Mouse (Mus musculus) liver, postnatal 0 days (tissue): ENCODE data around the gene 2010109A12Rik. TPM values are rescaled to one million over a fixed set of nuclear protein-coding genes. Genes with fewer than 3 reads are reported as not detected.

Experiments
- ATAC-seq: fragments of 200-750 bp; cut with Nextera tagmentation; 2 replicates; pipeline ENCODE4 v1.8.0; 2017; ENCODE audit warnings: mild to moderate bottlenecking, moderate library complexity
- DNase-seq: peaks from one replicate; pipeline ENCODE4 v3.0.0-alpha.2; 2016
- H3K27ac ChIP-seq: fragments of 300-500 bp; sonication (generic); 2 replicates; pipeline ENCODE4 v1.5.1; 2014; ENCODE audit warnings: antibody characterized with exemption, moderate library complexity, mild to moderate bottlenecking, low read depth
- H3K27me3 ChIP-seq: fragments of 300-500 bp; sonication (generic); 2 replicates; pipeline ENCODE4 v1.6.1; 2014; ENCODE audit warnings: low read length, control low read depth, mixed read lengths; ENCODE audit not compliant: insufficient read depth
- H3K36me3 ChIP-seq: fragments of 300-500 bp; sonication (generic); replicated peaks from 2 replicates; pipeline ENCODE4 v1.6.1; 2014; ENCODE audit warnings: mild to moderate bottlenecking, control low read depth, low read length, moderate library complexity, mixed read lengths; ENCODE audit not compliant: insufficient read depth
- H3K4me1 ChIP-seq: fragments of 300-500 bp; sonication (generic); 2 replicates; pipeline ENCODE4 v1.6.1; 2014; ENCODE audit warnings: antibody characterized with exemption, mild to moderate bottlenecking, control low read depth; ENCODE audit not compliant: insufficient read depth
- H3K4me2 ChIP-seq: fragments of 300-500 bp; sonication (generic); 2 replicates; pipeline ENCODE4 v1.6.1; 2014; ENCODE audit warnings: low read depth, mild to moderate bottlenecking, low read length, moderate library complexity, mixed read lengths
- H3K4me3 ChIP-seq: fragments of 300-500 bp; sonication (generic); 2 replicates; pipeline ENCODE4 v1.5.1; 2014; ENCODE audit warnings: low read depth, low read length
- H3K9ac ChIP-seq: fragments of 300-500 bp; sonication (generic); replicated peaks from 2 replicates; pipeline ENCODE4 v1.6.1; 2014; ENCODE audit warnings: mild to moderate bottlenecking, moderate library complexity
- H3K9me3 ChIP-seq: fragments of 300-500 bp; sonication (generic); 2 replicates; pipeline ENCODE4 v1.6.1; 2016; ENCODE audit warnings: mild to moderate bottlenecking, control low read depth, low read length, mixed read lengths
- CTCF ChIP-seq: sonication (generic); IDR thresholded peaks from 2 replicates; pipeline ENCODE4 v1.5.1; 2016; ENCODE audit warnings: antibody characterized with exemption, low read depth
- EP300 ChIP-seq: IDR thresholded peaks from 2 replicates; pipeline ENCODE4 v1.6.1; 2016; ENCODE audit warnings: antibody characterized with exemption, low read depth, mild to moderate bottlenecking
- WGBS: fragments of 180-500 bp; shearing (Covaris S2); extraction: QIAGEN DNeasy Blood & Tissue Kit; methylation state at CpG from one replicate; pipeline ENCODE4 v1.1.7; 2014; ENCODE audit not compliant: insufficient replicate concordance; 5-methylcytosine and 5-hydroxymethylcytosine counted together
- polyA plus RNA-seq: library from polyadenylated mRNA; unstranded; fragments of >200 nt; fragmentation: Nextera tagmentation; extraction: Ambion mirVana; gene quantifications from 2 replicates; pipeline ENCODE4 v1.2.1, GENCODE M21; 2015

2010109A12Rik gene
- polyA plus RNA-seq, 1 experiment from 2014 or later, result 2.0 TPM

- Histone ChIP-seq H3K27ac (no peak overlapping the region), H3K4me3 (no peak overlapping the region), H3K9ac (no peak overlapping the region), H3K4me2 (no peak overlapping the region), H3K36me3 (no peaks in the 10 kb centered on the region), H3K27me3 (no peaks in the 10 kb centered on the region), H3K9me3 (no peaks in the 10 kb centered on the region), H3K4me1 (no peaks in the 10 kb centered on the region)
- TF ChIP-seq EP300, result no peak
- TF ChIP-seq CTCF, result no peak
- 65% methylated on average over 3 of the region's 3 CpGs for WGBS
- DNase-seq, result no peak
- ATAC-seq, result no peak
Observed at GRCm38 (mm10) chr5:93221661-93222060, 15.3 kb downstream of the 2010109A12Rik start.

GRCm38 (mm10) chr5:93224549-93224948 lies 18.2 kb downstream of the 2010109A12Rik start:
- Histone ChIP-seq H3K9me3 (no peaks in the 10 kb centered on the region), H3K4me2 (no peak overlapping the region), H3K9ac (no peak overlapping the region), H3K4me3 (no peak overlapping the region), H3K4me1 (peaks cover 7% of the 10 kb centered on the region; the same call in 1 of the 2 replicates), H3K27ac (no peak overlapping the region), H3K27me3 (no peaks in the 10 kb centered on the region), H3K36me3 (no peaks in the 10 kb centered on the region)
- DNase-seq, result no peak
- no peak for TF ChIP-seq EP300
- TF ChIP-seq CTCF, result no peak
- 75% methylated on average over 2 of the region's 2 CpGs for WGBS
- ATAC-seq, result no peak

GRCm38 (mm10) chr5:93227157-93227556 lies 20.8 kb downstream of the 2010109A12Rik start:
- TF ChIP-seq CTCF, result no peak
- TF ChIP-seq EP300, result no peak
- H3K9me3 ChIP-seq, result no peaks in the 10 kb centered on the region
- H3K27me3 ChIP-seq, result no peaks in the 10 kb centered on the region
- no peak for ATAC-seq
- H3K9ac ChIP-seq, result no peak overlapping the region
- no peaks in the 10 kb centered on the region for H3K36me3 ChIP-seq
- no peak overlapping the region for H3K27ac ChIP-seq
- WGBS, result 72% methylated on average over 3 of the region's 3 CpGs
- H3K4me1 ChIP-seq, result peaks cover 7% of the 10 kb centered on the region; the same call in 1 of the 2 replicates
- DNase-seq, result no peak
- no peak overlapping the region; the same call in 1 of the 2 replicates for H3K4me2 ChIP-seq
- no peak overlapping the region for H3K4me3 ChIP-seq

- H3K9ac ChIP-seq, result no peak overlapping the region
- H3K4me1 ChIP-seq, result peaks cover 19% of the 10 kb centered on the region
- no peak overlapping the region for H3K4me3 ChIP-seq
- H3K9me3 ChIP-seq, result no peaks in the 10 kb centered on the region
- no peak overlapping the region for H3K4me2 ChIP-seq
- H3K36me3 ChIP-seq, result no peaks in the 10 kb centered on the region
- DNase-seq (no peak), ATAC-seq (no peak)
- no peaks in the 10 kb centered on the region for H3K27me3 ChIP-seq
- 45% methylated on average over 2 of the region's 2 CpGs for WGBS
- H3K27ac ChIP-seq, result no peak overlapping the region
- no peak for TF ChIP-seq CTCF
- TF ChIP-seq EP300, result no peak
Observed at GRCm38 (mm10) chr5:93229527-93229926, 23.2 kb downstream of the 2010109A12Rik start.

- DNase-seq (no peak), ATAC-seq (no peak)
- Histone ChIP-seq H3K27ac (no peak overlapping the region), H3K9me3 (no peaks in the 10 kb centered on the region), H3K4me3 (no peak overlapping the region), H3K27me3 (no peaks in the 10 kb centered on the region), H3K4me1 (peaks cover 19% of the 10 kb centered on the region), H3K4me2 (no peak overlapping the region), H3K9ac (no peak overlapping the region), H3K36me3 (no peaks in the 10 kb centered on the region)
- TF ChIP-seq EP300, result no peak
- TF ChIP-seq CTCF, result no peak
- WGBS, result 63% methylated on average over 3 of the region's 3 CpGs
Observed at GRCm38 (mm10) chr5:93231721-93232120, 25.4 kb downstream of the 2010109A12Rik start.

GRCm38 (mm10) chr5:93232838-93233237 lies 26.5 kb downstream of the 2010109A12Rik start:
- Histone ChIP-seq H3K9me3 (no peaks in the 10 kb centered on the region), H3K27ac (no peak overlapping the region), H3K27me3 (no peaks in the 10 kb centered on the region), H3K9ac (no peak overlapping the region), H3K4me3 (no peak overlapping the region), H3K4me1 (peaks cover 12% of the 10 kb centered on the region), H3K4me2 (no peak overlapping the region), H3K36me3 (no peaks in the 10 kb centered on the region)
- ATAC-seq (peak; percentile 50), DNase-seq (no peak)
- TF ChIP-seq CTCF (no peak), EP300 (no peak)
- 76% methylated on average over 2 of the region's 2 CpGs for WGBS

- WGBS, result 75% methylated on average over 4 of the region's 4 CpGs
- TF ChIP-seq EP300, result no peak
- TF ChIP-seq CTCF, result no peak
- DNase-seq (no peak), ATAC-seq (no peak)
- H3K9me3 ChIP-seq, result no peaks in the 10 kb centered on the region
- H3K36me3 ChIP-seq, result no peaks in the 10 kb centered on the region
- H3K4me2 ChIP-seq, result no peak overlapping the region
- H3K27ac ChIP-seq, result no peak overlapping the region
- no peak overlapping the region for H3K9ac ChIP-seq
- H3K4me1 ChIP-seq, result peaks cover 18% of the 10 kb centered on the region; the same call in 1 of the 2 replicates
- H3K4me3 ChIP-seq, result no peak overlapping the region
- no peaks in the 10 kb centered on the region for H3K27me3 ChIP-seq
Observed at GRCm38 (mm10) chr5:93234130-93234529, 27.8 kb downstream of the 2010109A12Rik start.
